Mouse (Mus musculus) liver, embryonic 12.5 days (tissue): Measurements from ENCODE around the gene Pitpnm1. TPM values are rescaled to one million over a fixed set of nuclear protein-coding genes. Genes with fewer than 3 reads are reported as not detected.

Experiments
- ATAC-seq: fragments of 200-750 bp; cut with Nextera tagmentation; 2 replicates; pipeline ENCODE4 v1.8.0; 2017; ENCODE audit warnings: moderate number of reproducible peaks, mild to moderate bottlenecking, moderate library complexity
- H3K27ac ChIP-seq: fragments of 300-500 bp; sonication (generic); 2 replicates; pipeline ENCODE4 v1.5.1; 2016; ENCODE audit warnings: mild to moderate bottlenecking
- H3K27me3 ChIP-seq: fragments of 300-500 bp; sonication (generic); replicated peaks from 2 replicates; pipeline ENCODE4 v1.6.1; 2016; ENCODE audit warnings: mild to moderate bottlenecking, moderate library complexity
- H3K36me3 ChIP-seq: fragments of 300-500 bp; sonication (generic); 2 replicates; pipeline ENCODE4 v1.6.1; 2016; ENCODE audit warnings: mild to moderate bottlenecking, moderate library complexity
- H3K4me1 ChIP-seq: fragments of 300-500 bp; sonication (generic); 2 replicates; pipeline ENCODE4 v1.6.1; 2016
- H3K4me2 ChIP-seq: fragments of 300-500 bp; sonication (generic); 2 replicates; pipeline ENCODE4 v1.6.1; 2016; ENCODE audit warnings: mild to moderate bottlenecking, moderate library complexity
- H3K4me3 ChIP-seq: fragments of 300-500 bp; sonication (generic); 2 replicates; pipeline ENCODE4 v1.5.1; 2016; ENCODE audit warnings: mild to moderate bottlenecking, moderate library complexity
- H3K9ac ChIP-seq: fragments of 300-500 bp; sonication (generic); 2 replicates; pipeline ENCODE4 v1.6.1; 2016; ENCODE audit warnings: mild to moderate bottlenecking, moderate library complexity
- H3K9me3 ChIP-seq: fragments of 300-500 bp; sonication (generic); replicated peaks from 2 replicates; pipeline ENCODE4 v1.6.1; 2016; ENCODE audit warnings: mild to moderate bottlenecking, moderate library complexity
- WGBS: fragments of 180-500 bp; shearing (Covaris S2); methylation state at CpG from one replicate; pipeline ENCODE4 v1.1.7; 2016; ENCODE audit not compliant: insufficient replicate concordance; 5-methylcytosine and 5-hydroxymethylcytosine counted together
- polyA plus RNA-seq: library from polyadenylated mRNA; unstranded; fragments of >200 nt; fragmentation: Nextera tagmentation; extraction: Ambion mirVana; gene quantifications from 2 replicates; pipeline ENCODE4 v1.2.1, GENCODE M21; 2016

The Pitpnm1 gene
- polyA plus RNA-seq, 1 experiment from 2014 or later = 5.0 TPM

DNA sequence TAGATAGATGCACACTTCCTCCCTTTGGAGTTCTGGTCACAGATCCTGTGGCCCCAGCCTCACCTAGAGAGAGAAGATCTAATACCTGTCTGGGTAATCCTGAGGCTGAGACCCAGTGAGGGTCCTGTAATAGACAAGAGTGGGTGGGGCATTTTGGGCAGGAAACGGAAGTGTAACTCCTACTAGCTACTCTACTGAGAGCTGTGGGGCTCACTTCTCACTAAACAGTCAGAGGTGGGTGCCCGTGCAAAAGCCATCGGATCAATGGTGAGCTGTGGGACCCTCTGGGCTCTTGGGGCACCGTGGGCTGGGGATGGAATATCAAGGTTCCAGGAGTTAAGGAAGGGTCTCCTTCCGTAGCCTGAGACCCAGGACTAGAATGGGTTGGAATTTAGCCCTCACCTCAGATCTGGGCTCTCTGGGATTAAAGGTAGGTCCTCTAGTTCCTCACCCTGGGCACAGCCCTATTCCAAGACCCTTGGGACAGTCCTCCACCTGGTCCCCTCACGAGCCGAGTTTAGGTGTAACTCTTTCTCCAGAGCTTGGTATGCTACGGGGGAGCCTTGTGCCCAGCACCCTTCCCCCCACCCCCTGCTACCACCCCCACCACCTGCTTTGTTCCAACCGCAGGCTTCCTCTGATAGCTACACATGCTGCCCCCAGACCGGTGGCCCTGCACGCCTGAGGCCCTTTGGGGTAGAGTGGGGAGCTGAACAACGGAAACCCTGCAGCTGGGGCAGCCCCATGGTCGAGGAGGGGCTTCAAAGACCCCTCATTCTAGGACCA, 54.8 kb downstream of the Pitpnm1 start:
- peaks cover 84% of the 10 kb centered on the region for H3K36me3 ChIP-seq
- peak overlapping the region; percentile 41; the same call in 1 of the 2 replicates for H3K9ac ChIP-seq
- no peaks in the 10 kb centered on the region for H3K27me3 ChIP-seq
- H3K4me1 ChIP-seq = peaks cover 42% of the 10 kb centered on the region
- H3K4me3 ChIP-seq = peak overlapping the region; percentile 20
- peak overlapping the region; percentile 46 for H3K4me2 ChIP-seq
- WGBS = 32% methylated on average over 13 of the region's 13 CpGs
- H3K27ac ChIP-seq = peak overlapping the region; percentile 8; the same call in 1 of the 2 replicates
- H3K9me3 ChIP-seq = no peaks in the 10 kb centered on the region
- ATAC-seq = peak; percentile 22; the same call in 1 of the 2 replicates

GRCm38 (mm10) chr19:4155223-4156072, 55.6 kb downstream of the Pitpnm1 start:
- Histone ChIP-seq H3K9me3 (no peaks in the 10 kb centered on the region), H3K4me2 (peak overlapping the region; percentile 46), H3K27me3 (no peaks in the 10 kb centered on the region), H3K4me3 (peak overlapping the region; percentile 20), H3K4me1 (peaks cover 35% of the 10 kb centered on the region), H3K36me3 (peaks cover 82% of the 10 kb centered on the region), H3K27ac (peak overlapping the region; percentile 17; the same call in 1 of the 2 replicates), H3K9ac (peak overlapping the region; percentile 41; the same call in 1 of the 2 replicates)
- no peak for ATAC-seq
- 53% methylated on average over 6 of the region's 6 CpGs for WGBS

GRCm38 (mm10) chr19:4156073-4156579, 56.3 kb downstream of the Pitpnm1 start:
- 69% methylated on average over 20 of the region's 20 CpGs for WGBS
- Histone ChIP-seq H3K27me3 (no peaks in the 10 kb centered on the region), H3K36me3 (peaks cover 82% of the 10 kb centered on the region), H3K9me3 (no peaks in the 10 kb centered on the region), H3K4me3 (no peak overlapping the region), H3K27ac (0 out of 2 replicates have a peak overlapping the region, but pooled peaks have one; percentile 17), H3K9ac (no peak overlapping the region), H3K4me1 (peaks cover 35% of the 10 kb centered on the region), H3K4me2 (peak overlapping the region; percentile 46)
- ATAC-seq = no peak

DNA sequence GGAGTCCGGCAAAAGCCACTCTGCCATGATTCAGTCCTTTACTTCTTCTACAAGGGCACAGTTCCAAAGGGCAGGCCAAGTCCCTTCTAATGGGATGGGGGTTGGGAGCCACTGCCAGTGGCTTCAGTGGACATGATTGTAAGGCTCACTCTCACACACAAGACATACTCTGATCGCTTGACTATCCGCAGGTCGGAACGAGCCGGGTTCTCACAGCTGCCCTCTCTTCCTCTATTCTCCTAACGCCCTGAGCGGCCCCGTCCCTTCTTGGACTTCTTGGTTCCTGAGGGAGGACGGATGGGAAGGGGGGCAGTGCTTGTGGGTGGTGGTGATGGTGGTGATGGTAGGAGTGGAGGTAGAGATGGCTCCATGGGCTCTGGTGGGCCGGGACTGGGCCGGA, 57.0 kb downstream of the Pitpnm1 start:
- no peak for ATAC-seq
- Histone ChIP-seq H3K4me2 (no peak overlapping the region), H3K36me3 (peaks cover 82% of the 10 kb centered on the region)

DNA sequence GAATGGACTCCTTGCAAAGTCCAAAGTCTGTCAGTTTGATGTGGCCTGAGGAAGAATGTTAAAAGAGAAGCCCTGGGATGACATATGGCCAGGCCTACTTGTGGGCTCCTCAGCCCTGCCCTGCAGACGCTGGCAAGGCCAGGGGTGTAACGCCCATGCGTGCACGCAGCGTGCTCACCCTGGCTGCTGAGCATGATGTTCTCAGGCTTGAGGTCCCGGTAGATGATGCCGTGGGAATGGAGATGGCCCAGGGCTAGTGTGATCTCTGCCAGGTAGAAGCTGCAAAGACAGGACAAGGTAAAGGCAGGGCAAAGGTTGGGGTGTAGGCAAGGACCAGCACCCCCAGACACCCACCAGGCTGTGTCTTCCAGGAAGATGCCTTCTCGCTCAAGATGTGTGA, 59.3 kb downstream of the Pitpnm1 start:
- H3K36me3 ChIP-seq = peaks cover 63% of the 10 kb centered on the region
- no peak overlapping the region for H3K4me2 ChIP-seq
- no peak overlapping the region for H3K4me3 ChIP-seq
- peaks cover 41% of the 10 kb centered on the region for H3K4me1 ChIP-seq
- no peaks in the 10 kb centered on the region for H3K9me3 ChIP-seq
- H3K9ac ChIP-seq = no peak overlapping the region
- ATAC-seq = no peak
- H3K27ac ChIP-seq = no peak overlapping the region
- WGBS = 87% methylated on average over 8 of the region's 8 CpGs
- H3K27me3 ChIP-seq = no peaks in the 10 kb centered on the region

More for the DNA sequence above, 57.0 kb downstream of the Pitpnm1 start:
- no peak overlapping the region for H3K4me3 ChIP-seq
- H3K9ac ChIP-seq = no peak overlapping the region
- no peak overlapping the region; the same call in 1 of the 2 replicates for H3K27ac ChIP-seq
- 85% methylated on average over 12 of the region's 12 CpGs for WGBS
- no peaks in the 10 kb centered on the region for H3K9me3 ChIP-seq
- no peaks in the 10 kb centered on the region for H3K27me3 ChIP-seq
- peaks cover 34% of the 10 kb centered on the region for H3K4me1 ChIP-seq

DNA sequence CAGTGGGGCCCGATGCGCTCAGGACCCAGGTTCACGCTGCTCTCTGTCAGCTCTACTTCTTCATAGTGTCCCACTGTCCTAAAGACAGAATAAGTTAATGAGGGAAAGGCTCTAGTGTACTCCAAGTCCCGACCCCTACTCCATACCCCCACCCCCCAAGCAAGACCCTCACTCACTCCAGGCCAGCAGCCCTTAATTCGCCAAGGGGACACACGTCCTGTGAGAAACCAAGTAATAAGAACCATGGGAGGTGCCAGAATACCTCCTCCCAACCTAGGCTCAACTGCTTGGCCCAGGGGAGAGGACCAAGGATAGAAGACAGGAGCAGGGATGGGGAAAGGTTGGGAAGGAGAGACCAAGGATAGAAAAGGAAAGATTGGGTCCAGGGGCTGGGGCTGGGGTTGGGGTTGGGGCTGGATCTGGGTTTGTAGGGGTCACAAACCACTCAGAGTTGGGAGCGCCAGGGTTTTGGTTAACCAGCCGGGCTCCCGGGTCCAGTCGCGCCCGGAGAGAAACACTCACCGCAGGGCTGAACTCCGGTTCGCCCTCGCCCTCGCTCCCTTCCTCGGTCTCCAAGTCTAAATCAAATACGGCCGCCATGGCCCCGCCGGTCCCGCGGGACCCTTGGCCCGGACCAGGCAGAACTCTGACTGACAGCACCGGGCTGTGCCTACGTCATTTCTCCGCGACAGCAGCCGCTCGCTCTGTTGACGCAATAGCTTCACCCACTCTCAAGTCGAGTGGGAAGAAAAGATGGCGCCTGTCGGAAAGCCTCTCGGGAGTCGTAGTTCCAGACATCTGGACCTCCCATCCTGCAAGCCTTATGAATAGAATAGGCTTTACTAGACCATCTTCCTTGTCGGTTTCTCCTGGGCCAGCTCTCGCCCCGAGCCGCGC, 63.1 kb downstream of the Pitpnm1 start, which contains the start of gene Rps6kb2:
Gene Rps6kb2 (minus strand): TSS at position 709 of the 897 bp plus-strand sequence.
- peak; percentile 80 for ATAC-seq
- Histone ChIP-seq H3K27me3 (no peaks in the 10 kb centered on the region), H3K27ac (peak within 1 kb of the TSS; percentile 73), H3K9me3 (no peaks in the 10 kb centered on the region), H3K4me1 (peaks cover 48% of the 10 kb centered on the region), H3K4me3 (peak within 1 kb of the TSS; percentile 76), H3K9ac (peak within 1 kb of the TSS; percentile 77), H3K36me3 (peaks cover 38% of the 10 kb centered on the region), H3K4me2 (peak within 1 kb of the TSS; percentile 92)
- 5% methylated on average over 42 of the region's 42 CpGs for WGBS

GRCm38 (mm10) chr19:4163543-4163887, 63.7 kb downstream of the Pitpnm1 start:
- Histone ChIP-seq H3K4me2 (peak overlapping the region; percentile 92), H3K4me1 (peaks cover 51% of the 10 kb centered on the region), H3K27me3 (no peaks in the 10 kb centered on the region), H3K27ac (peak overlapping the region; percentile 73), H3K9me3 (no peaks in the 10 kb centered on the region), H3K36me3 (peaks cover 32% of the 10 kb centered on the region), H3K4me3 (peak overlapping the region; percentile 76), H3K9ac (peak overlapping the region; percentile 77)
- ATAC-seq = peak; percentile 25; the same call in 1 of the 2 replicates
- 28% methylated on average over 4 of the region's 4 CpGs for WGBS

Other genes starting within 250 kb of the Pitpnm1 start
- 25.5 and 26.7 TPM in 2 replicates for gene Chka, start 248.2 kb upstream of the Pitpnm1 start, polyA plus RNA-seq
- gene Tcirg1, start 192.9 kb upstream of the Pitpnm1 start, polyA plus RNA-seq = 24.7 and 26.1 TPM in 2 replicates
- gene Ndufs8, start 187.2 kb upstream of the Pitpnm1 start, polyA plus RNA-seq = 197 and 218 TPM in 2 replicates
- gene Aldh3b1, start 170.2 kb upstream of the Pitpnm1 start, polyA plus RNA-seq = 1.8 and 1.9 TPM in 2 replicates
- gene Unc93b1, start 164.8 kb upstream of the Pitpnm1 start, polyA plus RNA-seq = 14.3 and 15.3 TPM in 2 replicates
- 0.04 TPM in 1 of 2 replicates, not detected in the other for gene Aldh3b3, start 141.4 kb upstream of the Pitpnm1 start, polyA plus RNA-seq
- 0.14 and 0.22 TPM in 2 replicates for gene Aldh3b2, start 127.7 kb upstream of the Pitpnm1 start, polyA plus RNA-seq
- gene Acy3, start 113.4 kb upstream of the Pitpnm1 start, polyA plus RNA-seq = 9.1 and 10.0 TPM in 2 replicates
- gene Tbx10, start 107.2 kb upstream of the Pitpnm1 start, polyA plus RNA-seq = 1.2 and 1.3 TPM in 2 replicates
- 18.6 and 21.0 TPM in 2 replicates for gene Nudt8, start 99.4 kb upstream of the Pitpnm1 start, polyA plus RNA-seq
- gene Gm49405, start 99.4 kb upstream of the Pitpnm1 start, polyA plus RNA-seq = 0.85 and 1.1 TPM in 2 replicates
- 1.3 and 1.5 TPM in 2 replicates for gene Doc2g, start 96.7 kb upstream of the Pitpnm1 start, polyA plus RNA-seq
- gene Ndufv1, start 87.2 kb upstream of the Pitpnm1 start, polyA plus RNA-seq = 186 and 187 TPM in 2 replicates
- gene Gstp1, start 62.0 kb upstream of the Pitpnm1 start, polyA plus RNA-seq = 583 and 622 TPM in 2 replicates
- gene Gstp2, start 54.0 kb upstream of the Pitpnm1 start, polyA plus RNA-seq = 6.2 and 7.3 TPM in 2 replicates
- gene Gstp3, start 40.4 kb upstream of the Pitpnm1 start, polyA plus RNA-seq = 15.0 and 18.5 TPM in 2 replicates
- 0.37 and 0.53 TPM in 2 replicates for gene Cabp2, start 18.4 kb upstream of the Pitpnm1 start, polyA plus RNA-seq
- gene Cdk2ap2, start 2.8 kb upstream of the Pitpnm1 start, polyA plus RNA-seq = 93.2 and 101 TPM in 2 replicates
- gene Aip, start 25.9 kb downstream of the Pitpnm1 start, polyA plus RNA-seq = 42.0 and 43.6 TPM in 2 replicates
- not detected in 2 replicates for gene Gpr152, start 39.8 kb downstream of the Pitpnm1 start, polyA plus RNA-seq
- gene Cabp4, start 44.0 kb downstream of the Pitpnm1 start, polyA plus RNA-seq = 0.06 and 0.07 TPM in 2 replicates
- gene Coro1b, start 48.6 kb downstream of the Pitpnm1 start, polyA plus RNA-seq = 86.5 and 86.9 TPM in 2 replicates
- gene Ptprcap, start 53.6 kb downstream of the Pitpnm1 start, polyA plus RNA-seq = 24.3 and 26.2 TPM in 2 replicates
- 39.1 and 39.4 TPM in 2 replicates for gene Rps6kb2, start 63.4 kb downstream of the Pitpnm1 start, polyA plus RNA-seq
- 0.93 and 1.3 TPM in 2 replicates for gene Carns1, start 75.5 kb downstream of the Pitpnm1 start, polyA plus RNA-seq
- 4.3 and 4.9 TPM in 2 replicates for gene Tbc1d10c, start 91.3 kb downstream of the Pitpnm1 start, polyA plus RNA-seq
- 572 and 577 TPM in 2 replicates for gene Ppp1ca, start 92.1 kb downstream of the Pitpnm1 start, polyA plus RNA-seq
- gene Rad9a, start 101.7 kb downstream of the Pitpnm1 start, polyA plus RNA-seq = 26.5 and 26.8 TPM in 2 replicates
- 0.73 and 1.3 TPM in 2 replicates for gene Clcf1, start 114.2 kb downstream of the Pitpnm1 start, polyA plus RNA-seq
- gene AC109138.7, start 114.4 kb downstream of the Pitpnm1 start, polyA plus RNA-seq = not detected in 2 replicates
- gene Pold4, start 131.9 kb downstream of the Pitpnm1 start, polyA plus RNA-seq = 12.8 and 13.2 TPM in 2 replicates
- gene Ssh3, start 169.2 kb downstream of the Pitpnm1 start, polyA plus RNA-seq = 2.2 and 2.6 TPM in 2 replicates
- 0.99 and 1.4 TPM in 2 replicates for gene Ankrd13d, start 183.1 kb downstream of the Pitpnm1 start, polyA plus RNA-seq
- gene Grk2, start 206.2 kb downstream of the Pitpnm1 start, polyA plus RNA-seq = 15.7 and 17.9 TPM in 2 replicates